Mouse (Mus musculus) kidney, postnatal 0 days (tissue): ENCODE measurements around the gene Tmem236. TPM values are rescaled to one million over a fixed set of nuclear protein-coding genes. Genes with fewer than 3 reads are reported as not detected.

ENCODE experiments used
- ATAC-seq: fragments of 200-750 bp; cut with Nextera tagmentation; replicated peaks from 2 replicates; pipeline ENCODE4 v1.8.0; 2017; ENCODE audit warnings: low read depth, moderate number of reproducible peaks, moderate TSS enrichment, moderate library complexity; ENCODE audit not compliant: low FRiP score
- DNase-seq: peaks from one replicate; pipeline ENCODE4 v3.0.0-alpha.2; 2016; ENCODE audit warnings: low spot score
- H3K27ac ChIP-seq: fragments of 300-500 bp; sonication (generic); 2 replicates; pipeline ENCODE4 v1.5.1; 2014; ENCODE audit warnings: mild to moderate bottlenecking
- H3K27me3 ChIP-seq: fragments of 300-500 bp; sonication (generic); 2 replicates; pipeline ENCODE4 v1.6.1; 2014; ENCODE audit warnings: low read length, mixed read lengths; ENCODE audit not compliant: insufficient read depth
- H3K36me3 ChIP-seq: fragments of 300-500 bp; sonication (generic); 2 replicates; pipeline ENCODE4 v1.6.1; 2014; ENCODE audit warnings: low read length, mixed read lengths; ENCODE audit not compliant: insufficient read depth
- H3K4me1 ChIP-seq: fragments of 300-500 bp; sonication (generic); replicated peaks from 2 replicates; pipeline ENCODE4 v1.6.1; 2014; ENCODE audit warnings: antibody characterized with exemption, low read length, mixed read lengths; ENCODE audit not compliant: insufficient read depth
- H3K4me2 ChIP-seq: fragments of 300-500 bp; sonication (generic); 2 replicates; pipeline ENCODE4 v1.6.1; 2014; ENCODE audit warnings: mild to moderate bottlenecking, low read length, moderate library complexity, mixed read lengths
- H3K4me3 ChIP-seq: fragments of 300-500 bp; sonication (generic); replicated peaks from 2 replicates; pipeline ENCODE4 v1.5.1; 2014; ENCODE audit warnings: low read depth, low read length
- H3K9ac ChIP-seq: fragments of 300-500 bp; sonication (generic); 2 replicates; pipeline ENCODE4 v1.6.1; 2014; ENCODE audit warnings: low read depth, low read length
- H3K9me3 ChIP-seq: fragments of 300-500 bp; sonication (generic); replicated peaks from 2 replicates; pipeline ENCODE4 v1.6.1; 2016; ENCODE audit warnings: low read length, inconsistent platforms, mixed read lengths
- CTCF ChIP-seq: IDR thresholded peaks from 2 replicates; pipeline ENCODE4 v1.5.1; 2016; ENCODE audit warnings: antibody characterized with exemption, low read depth, mild to moderate bottlenecking, moderate library complexity
- WGBS: fragments of 180-500 bp; shearing (Covaris S2); extraction: QIAGEN DNeasy Blood & Tissue Kit; methylation state at CpG from one replicate; pipeline ENCODE4 v1.1.7; 2014; 5-methylcytosine and 5-hydroxymethylcytosine counted together
- polyA plus RNA-seq: library from polyadenylated mRNA; unstranded; fragments of >200 nt; fragmentation: Nextera tagmentation; extraction: Ambion mirVana; gene quantifications from 2 replicates; pipeline ENCODE4 v1.2.1, GENCODE M21; 2015

Gene Tmem236
- 0.16 and 0.18 TPM in 2 replicates for polyA plus RNA-seq

DNA sequence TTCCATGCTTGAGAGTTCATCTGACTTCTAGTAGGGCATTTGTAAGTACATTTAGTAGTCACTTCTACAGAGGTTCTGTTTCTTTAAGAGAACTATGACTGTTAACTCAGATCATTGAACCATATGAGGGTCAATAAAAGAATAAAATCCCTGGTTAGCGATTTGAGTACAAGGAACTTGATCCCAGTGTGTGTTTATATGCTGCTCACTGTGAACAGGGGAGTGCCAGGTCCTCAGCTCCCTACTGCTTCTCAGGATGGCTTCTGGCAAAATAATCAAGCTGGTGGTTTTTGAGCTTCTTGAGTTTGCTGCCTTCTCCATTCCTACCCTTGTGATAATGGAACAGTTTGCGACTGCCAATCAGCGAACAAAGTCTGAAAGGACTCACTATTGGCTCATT lies at the start of gene Tmem236:
Gene Tmem236 (plus strand): TSS at position 190 of the 400 bp plus-strand sequence.
- H3K4me2 ChIP-seq: no peak within 1 kb of the TSS
- no peak for TF ChIP-seq CTCF
- 52% methylated on average over 3 of the region's 3 CpGs for WGBS

DNA sequence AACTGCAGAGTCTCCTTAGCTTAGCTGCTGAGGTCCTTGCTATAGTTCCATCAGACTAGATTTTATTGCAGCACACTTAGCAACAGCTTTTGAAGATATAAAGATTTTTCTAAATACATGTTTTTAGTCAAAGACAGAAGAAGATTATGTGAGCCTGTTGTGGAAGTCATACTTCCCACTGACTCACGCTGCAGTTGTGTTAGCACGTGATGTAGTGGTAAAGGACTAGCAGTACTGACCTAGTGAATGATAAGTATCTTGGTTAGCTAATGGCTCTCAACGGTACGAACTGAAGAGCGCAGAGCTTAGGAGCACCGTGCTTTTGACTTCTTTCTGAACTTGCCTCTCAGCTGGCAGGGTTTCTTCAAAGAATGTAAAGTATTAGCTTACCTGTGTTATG lies 47.9 kb upstream of the Tmem236 start:
- H3K4me2 ChIP-seq: no peak overlapping the region
- H3K4me3 ChIP-seq: no peak overlapping the region
- ATAC-seq (no peak), DNase-seq (no peak)
- H3K4me1 ChIP-seq: no peaks in the 10 kb centered on the region
- 0 out of 2 replicates have a peak, but pooled peaks cover 8% of the 10 kb centered on the region for H3K36me3 ChIP-seq
- H3K9me3 ChIP-seq: no peaks in the 10 kb centered on the region
- no peak overlapping the region for H3K9ac ChIP-seq
- no peaks in the 10 kb centered on the region for H3K27me3 ChIP-seq
- 77% methylated on average over 6 of the region's 6 CpGs for WGBS
- TF ChIP-seq CTCF: no peak
- H3K27ac ChIP-seq: no peak overlapping the region

More for the DNA sequence above, at the start of gene Tmem236:
- Histone ChIP-seq H3K4me3 (no peak within 1 kb of the TSS), H3K27me3 (no peaks in the 10 kb centered on the region), H3K4me1 (no peaks in the 10 kb centered on the region), H3K9me3 (no peaks in the 10 kb centered on the region), H3K9ac (no peak within 1 kb of the TSS), H3K36me3 (no peaks in the 10 kb centered on the region), H3K27ac (no peak within 1 kb of the TSS)
- ATAC-seq (no peak), DNase-seq (no peak)

DNA sequence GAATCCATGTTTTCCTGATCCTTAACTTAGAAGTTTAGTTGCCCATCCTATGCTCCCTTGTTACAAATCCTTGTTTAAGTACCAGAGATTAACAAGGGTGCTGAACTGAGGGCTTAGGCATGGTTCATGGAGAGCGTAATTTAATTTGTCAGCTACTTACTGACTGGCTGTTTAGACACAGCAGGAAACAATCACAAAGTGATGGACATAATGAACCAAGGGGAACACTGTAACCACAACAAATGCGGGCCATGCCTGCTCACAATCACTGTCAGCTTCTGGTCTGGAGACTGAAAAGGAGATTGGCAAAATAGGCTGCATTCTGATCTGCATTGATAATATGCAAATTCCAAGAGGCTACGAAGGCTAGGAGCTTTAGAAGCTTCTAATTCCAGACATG lies 46.7 kb upstream of the Tmem236 start:
- Histone ChIP-seq H3K4me2 (no peak overlapping the region), H3K9me3 (no peaks in the 10 kb centered on the region), H3K4me1 (no peaks in the 10 kb centered on the region), H3K27ac (no peak overlapping the region), H3K9ac (no peak overlapping the region), H3K36me3 (peaks cover 8% of the 10 kb centered on the region; the same call in 1 of the 2 replicates), H3K27me3 (no peaks in the 10 kb centered on the region), H3K4me3 (no peak overlapping the region)
- TF ChIP-seq CTCF: no peak
- ATAC-seq: no peak
- WGBS: 73% methylated on average over 3 of the region's 3 CpGs
- no peak for DNase-seq

DNA sequence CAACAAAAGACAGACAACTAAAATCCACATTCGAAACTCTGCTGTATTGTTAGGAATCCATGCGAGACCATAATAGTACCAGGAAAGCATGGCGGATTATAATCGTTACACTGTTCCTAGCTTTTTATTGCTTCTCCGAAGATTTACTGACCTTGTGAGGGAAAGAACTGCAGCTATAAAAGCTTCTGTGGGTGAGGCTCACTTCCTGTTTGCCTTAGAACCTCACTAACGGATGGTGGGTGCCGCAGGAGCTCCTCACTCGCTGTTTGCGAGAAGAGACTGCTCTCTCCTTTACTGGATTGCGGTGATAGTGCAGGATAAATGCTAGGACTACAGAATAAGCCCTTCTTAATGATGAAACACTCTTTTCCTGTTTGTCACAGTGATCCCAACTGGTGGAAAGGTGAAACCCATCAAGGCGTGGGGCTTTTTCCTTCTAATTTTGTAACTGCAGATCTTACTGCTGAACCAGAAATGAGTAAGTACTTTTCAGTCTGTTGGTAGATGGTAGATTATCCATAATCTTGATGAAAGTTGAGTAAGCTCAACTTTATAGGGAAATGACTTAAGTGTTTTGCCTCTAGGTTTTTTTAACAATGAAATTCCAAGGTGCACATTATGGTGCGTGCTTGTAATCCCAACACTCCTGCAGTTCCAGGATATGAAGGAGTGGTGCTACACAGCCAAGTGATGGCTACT lies 43.5 kb upstream of the Tmem236 start:
- H3K36me3 ChIP-seq: peaks cover 5% of the 10 kb centered on the region; the same call in 1 of the 2 replicates
- H3K9me3 ChIP-seq: no peaks in the 10 kb centered on the region
- H3K27ac ChIP-seq: no peak overlapping the region
- no peak overlapping the region for H3K4me3 ChIP-seq
- 51% methylated on average over 12 of the region's 12 CpGs for WGBS
- no peak for ATAC-seq
- H3K4me1 ChIP-seq: no peaks in the 10 kb centered on the region
- H3K27me3 ChIP-seq: no peaks in the 10 kb centered on the region
- no peak overlapping the region for H3K4me2 ChIP-seq
- TF ChIP-seq CTCF: no peak
- no peak overlapping the region for H3K9ac ChIP-seq
- DNase-seq: peak; percentile 9

DNA sequence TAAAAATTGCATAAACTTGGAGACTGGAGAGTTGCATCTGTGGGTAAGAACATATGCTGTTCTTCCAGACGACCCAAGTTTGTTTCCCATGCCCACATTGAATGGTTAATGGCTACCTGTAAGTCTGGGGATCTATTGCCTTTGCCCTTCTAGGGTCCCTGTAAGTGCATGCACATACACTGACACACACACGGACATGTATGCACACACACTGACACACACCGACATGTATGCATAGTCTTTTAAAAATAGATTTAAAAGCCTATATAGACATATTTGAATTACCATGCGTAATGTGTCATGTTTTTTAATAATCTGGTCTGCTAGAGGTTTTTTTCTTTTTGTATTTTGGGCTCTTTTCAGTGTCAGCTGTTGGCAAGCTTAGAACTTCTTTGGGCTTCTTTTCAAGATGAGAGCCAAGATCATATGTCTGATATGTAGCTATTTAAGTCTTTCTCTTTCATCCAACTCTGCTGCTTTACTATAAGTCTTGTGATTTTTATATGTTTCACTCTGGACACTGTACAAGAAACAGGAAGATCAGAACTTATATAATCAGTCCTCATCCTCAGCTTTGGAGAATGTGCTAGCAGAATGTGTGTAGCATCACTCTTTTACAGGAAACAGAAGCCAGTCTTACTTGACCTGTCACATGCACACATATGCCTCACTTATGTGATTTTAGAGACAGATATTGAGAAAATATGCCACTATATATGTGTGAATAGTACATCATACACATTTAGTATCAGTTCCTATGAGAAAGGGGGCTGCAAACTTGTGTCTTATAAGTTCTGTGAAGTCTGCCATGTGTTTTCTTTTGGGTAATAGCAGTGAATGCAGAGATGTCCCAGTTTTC lies 41.6 kb upstream of the Tmem236 start:
- Histone ChIP-seq H3K9me3 (no peaks in the 10 kb centered on the region), H3K27me3 (no peaks in the 10 kb centered on the region), H3K4me3 (no peak overlapping the region), H3K27ac (no peak overlapping the region), H3K9ac (no peak overlapping the region), H3K4me1 (no peaks in the 10 kb centered on the region), H3K4me2 (no peak overlapping the region), H3K36me3 (peaks cover 5% of the 10 kb centered on the region; the same call in 1 of the 2 replicates)
- WGBS: 86% methylated on average over 4 of the region's 4 CpGs
- ATAC-seq (no peak), DNase-seq (no peak)
- TF ChIP-seq CTCF: no peak

DNA sequence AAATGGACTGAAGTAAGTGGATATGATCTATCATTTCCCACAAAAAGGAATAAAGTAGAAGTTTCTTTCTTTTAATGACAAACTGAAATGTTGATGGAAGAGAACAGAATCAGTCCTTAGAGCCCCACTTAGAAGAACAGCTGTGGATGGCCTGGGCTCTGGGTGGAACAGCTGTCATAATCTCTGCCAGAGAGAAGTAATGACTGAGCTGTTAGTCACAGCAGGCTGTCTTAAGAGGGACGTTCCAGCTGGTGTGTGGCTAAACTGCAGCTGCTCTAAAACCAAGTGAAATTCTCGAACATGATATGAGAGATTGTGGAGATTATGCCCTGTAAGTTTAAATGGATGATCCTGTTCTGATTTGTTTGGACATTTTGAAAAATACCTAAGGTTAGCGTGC lies 37.4 kb upstream of the Tmem236 start:
- Histone ChIP-seq H3K4me1 (no peaks in the 10 kb centered on the region), H3K27me3 (no peaks in the 10 kb centered on the region), H3K9me3 (no peaks in the 10 kb centered on the region), H3K4me2 (no peak overlapping the region), H3K27ac (no peak overlapping the region), H3K9ac (no peak overlapping the region), H3K4me3 (no peak overlapping the region), H3K36me3 (peaks cover 10% of the 10 kb centered on the region; the same call in 1 of the 2 replicates)
- WGBS: 74% methylated on average over 3 of the region's 3 CpGs
- TF ChIP-seq CTCF: no peak
- ATAC-seq: no peak
- DNase-seq: peak; percentile 49
